Mouse (Mus musculus): ENCODE results near the gene Tcp11l2.

- TF ChIP-seq CTCF (conservative IDR thresholded peaks at IDR 0.05; ENCODE audit: low read length) (no peak), POU5F1 (IDR thresholded peaks at IDR 0.05; ENCODE audit: borderline replicate concordance, low read length) (no peak), NANOG (IDR thresholded peaks at IDR 0.05; ENCODE audit: borderline replicate concordance, low read length) (no peak)
Observed at GRCm38 (mm10) chr10:84527070-84527469, 49.4 kb upstream of the Tcp11l2 start.

Measured in E14TG2a.4 (cell line).